Mouse (Mus musculus) forebrain, embryonic 16.5 days (tissue): ENCODE measurements around the gene Ppp1r3f. TPM values are rescaled to one million over a fixed set of nuclear protein-coding genes. Genes with fewer than 3 reads are reported as not detected.
A peak's percentile ranks its signal among the peaks of the same experiment; 100 is the strongest.

Experiments used
- ATAC-seq: fragments of 200-750 bp; cut with Nextera tagmentation; 2 replicates; pipeline ENCODE4 v1.8.0; 2017; ENCODE audit warnings: mild to moderate bottlenecking, moderate library complexity
- H3K27ac ChIP-seq: fragments of 300-500 bp; sonication (generic); 2 replicates; pipeline ENCODE4 v1.5.1; 2014; ENCODE audit warnings: low read length, control low read depth
- H3K27me3 ChIP-seq: fragments of 300-500 bp; sonication (generic); replicated peaks from 2 replicates; pipeline ENCODE4 v1.6.1; 2014; ENCODE audit warnings: low read length; ENCODE audit not compliant: control insufficient read depth, insufficient read depth
- H3K36me3 ChIP-seq: fragments of 300-500 bp; sonication (generic); 2 replicates; pipeline ENCODE4 v1.6.1; 2014; ENCODE audit not compliant: control insufficient read depth, insufficient read depth
- H3K4me1 ChIP-seq: fragments of 300-500 bp; sonication (generic); replicated peaks from 2 replicates; pipeline ENCODE4 v1.6.1; 2014; ENCODE audit warnings: low read length; ENCODE audit not compliant: control insufficient read depth, insufficient read depth
- H3K4me2 ChIP-seq: fragments of 300-500 bp; sonication (generic); 2 replicates; pipeline ENCODE4 v1.6.1; 2014; ENCODE audit warnings: mild to moderate bottlenecking, low read length, control low read depth
- H3K4me3 ChIP-seq: fragments of 300-500 bp; sonication (generic); replicated peaks from 2 replicates; pipeline ENCODE4 v1.5.1; 2014; ENCODE audit warnings: mild to moderate bottlenecking, low read length, control low read depth
- H3K9ac ChIP-seq: fragments of 300-500 bp; sonication (generic); replicated peaks from 2 replicates; pipeline ENCODE4 v1.6.1; 2014; ENCODE audit warnings: low read depth, low read length, control low read depth
- H3K9me3 ChIP-seq: fragments of 300-500 bp; sonication (generic); 2 replicates; pipeline ENCODE4 v1.6.1; 2016; ENCODE audit warnings: low read length; ENCODE audit not compliant: control insufficient read depth
- WGBS: fragments of 180-500 bp; shearing (Covaris S2); extraction: QIAGEN DNeasy Blood & Tissue Kit; methylation state at CpG from one replicate; pipeline ENCODE4 v1.1.7; 2014; 5-methylcytosine and 5-hydroxymethylcytosine counted together
- polyA plus RNA-seq: library from polyadenylated mRNA; unstranded; fragments of >200 nt; fragmentation: Nextera tagmentation; extraction: Ambion mirVana; gene quantifications from 2 replicates; pipeline ENCODE4 v1.2.1, GENCODE M21; 2015

Gene Ppp1r3f
- polyA plus RNA-seq = 4.1 and 4.6 TPM in 2 replicates

GRCm38 (mm10) chrX:7574087-7574884, at the start of gene Ppp1r3f:
Gene Ppp1r3f (minus strand): TSS chrX:7574283.
- Histone ChIP-seq H3K4me3 (peak within 1 kb of the TSS; percentile 57), H3K9ac (peak within 1 kb of the TSS; percentile 72), H3K4me2 (peak within 1 kb of the TSS; percentile 65), H3K4me1 (peaks cover 17% of the 10 kb centered on the region), H3K36me3 (no peaks in the 10 kb centered on the region), H3K27me3 (no peaks in the 10 kb centered on the region), H3K9me3 (no peaks in the 10 kb centered on the region), H3K27ac (peak within 1 kb of the TSS; percentile 89)
- peak; percentile 97 for ATAC-seq
- 22% methylated on average over 32 of the region's 65 CpGs for WGBS

GRCm38 (mm10) chrX:7617889-7618551, 43.9 kb upstream of the Ppp1r3f start:
- Histone ChIP-seq H3K27me3 (no peaks in the 10 kb centered on the region), H3K9ac (no peak overlapping the region), H3K27ac (no peak overlapping the region), H3K4me1 (no peaks in the 10 kb centered on the region), H3K9me3 (no peaks in the 10 kb centered on the region; the same call in 1 of the 2 replicates), H3K36me3 (no peaks in the 10 kb centered on the region), H3K4me3 (no peak overlapping the region), H3K4me2 (no peak overlapping the region)
- ATAC-seq = no peak
- WGBS = 82% methylated on average over 12 of the region's 12 CpGs

GRCm38 (mm10) chrX:7610536-7611258, 36.6 kb upstream of the Ppp1r3f start:
- H3K27me3 ChIP-seq = no peaks in the 10 kb centered on the region
- H3K4me2 ChIP-seq = peak overlapping the region; percentile 72
- no peaks in the 10 kb centered on the region; the same call in 1 of the 2 replicates for H3K9me3 ChIP-seq
- no peak overlapping the region for H3K27ac ChIP-seq
- H3K36me3 ChIP-seq = no peaks in the 10 kb centered on the region
- H3K9ac ChIP-seq = peak overlapping the region; percentile 64
- no peaks in the 10 kb centered on the region for H3K4me1 ChIP-seq
- peak; percentile 71 for ATAC-seq
- WGBS = 25% methylated on average over 26 of the region's 26 CpGs
- peak overlapping the region; percentile 48 for H3K4me3 ChIP-seq

GRCm38 (mm10) chrX:7610035-7610434, 36.0 kb upstream of the Ppp1r3f start:
- H3K4me3 ChIP-seq = peak overlapping the region; percentile 48
- H3K27ac ChIP-seq = no peak overlapping the region

GRCm38 (mm10) chrX:7606783-7607182, 32.7 kb upstream of the Ppp1r3f start, which contains the start of gene Cacna1f:
Gene Cacna1f (plus strand): TSS chrX:7607083.
- peaks cover 9% of the 10 kb centered on the region; the same call in 1 of the 2 replicates for H3K4me1 ChIP-seq
- H3K9me3 ChIP-seq = no peaks in the 10 kb centered on the region
- H3K4me2 ChIP-seq = no peak within 1 kb of the TSS
- ATAC-seq = no peak
- H3K9ac ChIP-seq = no peak within 1 kb of the TSS
- no peak within 1 kb of the TSS for H3K4me3 ChIP-seq
- WGBS = 81% methylated on average over 6 of the region's 6 CpGs
- H3K36me3 ChIP-seq = no peaks in the 10 kb centered on the region
- H3K27ac ChIP-seq = no peak within 1 kb of the TSS
- H3K27me3 ChIP-seq = no peaks in the 10 kb centered on the region

More at GRCm38 (mm10) chrX:7610035-7610434, 36.0 kb upstream of the Ppp1r3f start:
- H3K4me2 ChIP-seq = peak overlapping the region; percentile 72
- H3K9ac ChIP-seq = peak overlapping the region; percentile 64
- 0 out of 2 replicates have a peak, but pooled peaks cover 2% of the 10 kb centered on the region for H3K4me1 ChIP-seq
- no peaks in the 10 kb centered on the region; the same call in 1 of the 2 replicates for H3K9me3 ChIP-seq
- no peaks in the 10 kb centered on the region for H3K36me3 ChIP-seq
- whole genome bisulfite sequencing = 24% methylated on average over 21 of the region's 21 CpGs
- peak; percentile 16 for ATAC-seq
- no peaks in the 10 kb centered on the region for H3K27me3 ChIP-seq

GRCm38 (mm10) chrX:7605575-7605941, 31.5 kb upstream of the Ppp1r3f start:
- Histone ChIP-seq H3K36me3 (no peaks in the 10 kb centered on the region), H3K27me3 (no peaks in the 10 kb centered on the region), H3K4me3 (no peak overlapping the region), H3K27ac (no peak overlapping the region), H3K4me2 (no peak overlapping the region), H3K9ac (no peak overlapping the region), H3K4me1 (peaks cover 9% of the 10 kb centered on the region; the same call in 1 of the 2 replicates), H3K9me3 (no peaks in the 10 kb centered on the region)
- WGBS = 43% methylated on average over 8 of the region's 8 CpGs
- peak; percentile 29; the same call in 1 of the 2 replicates for ATAC-seq

- H3K4me3 ChIP-seq = peak within 1 kb of the TSS; percentile 56
- no peaks in the 10 kb centered on the region for H3K27me3 ChIP-seq
- no peaks in the 10 kb centered on the region for H3K36me3 ChIP-seq
- H3K4me2 ChIP-seq = peak within 1 kb of the TSS; percentile 60
- H3K9ac ChIP-seq = peak within 1 kb of the TSS; percentile 69
- peak; percentile 96 for ATAC-seq
- H3K9me3 ChIP-seq = no peaks in the 10 kb centered on the region
- 23% methylated on average over 28 of the region's 28 CpGs for WGBS
- no peak within 1 kb of the TSS; the same call in 1 of the 2 replicates for H3K27ac ChIP-seq
- peaks cover 9% of the 10 kb centered on the region; the same call in 1 of the 2 replicates for H3K4me1 ChIP-seq
These were observed 30.9 kb upstream of the Ppp1r3f start, which contains the start of gene Ccdc22 for GRCm38 (mm10) chrX:7604879-7605574. Gene Ccdc22 (minus strand): TSS chrX:7605517.

- no peak overlapping the region for H3K4me2 ChIP-seq
- ATAC-seq = no peak
- 86% methylated on average over 7 of the region's 7 CpGs for WGBS
These were observed 29.9 kb upstream of the Ppp1r3f start for GRCm38 (mm10) chrX:7604004-7604403.

More at GRCm38 (mm10) chrX:7604004-7604403, 29.9 kb upstream of the Ppp1r3f start:
- H3K4me1 ChIP-seq = peaks cover 9% of the 10 kb centered on the region; the same call in 1 of the 2 replicates
- no peak overlapping the region for H3K27ac ChIP-seq
- no peaks in the 10 kb centered on the region for H3K9me3 ChIP-seq
- no peak overlapping the region for H3K4me3 ChIP-seq
- H3K27me3 ChIP-seq = no peaks in the 10 kb centered on the region
- H3K9ac ChIP-seq = no peak overlapping the region
- no peaks in the 10 kb centered on the region for H3K36me3 ChIP-seq
